Mouse (Mus musculus) neural tube, embryonic 11.5 days (tissue): ENCODE results near the gene Fsip1. TPM values are rescaled to one million over a fixed set of nuclear protein-coding genes. Genes with fewer than 3 reads are reported as not detected.
A peak's percentile ranks its signal among the peaks of the same experiment; 100 is the strongest.
"Not testable (repeated sequence)": the region's sequence is repeated elsewhere in the genome, so short reads cannot be mapped to it uniquely, and the experiment has no call there.

Experiments used
- ATAC-seq: fragments of 200-750 bp; cut with Nextera tagmentation; 2 replicates; pipeline ENCODE4 v1.8.0; 2017; ENCODE audit warnings: moderate number of reproducible peaks, mild to moderate bottlenecking, moderate TSS enrichment, moderate library complexity; ENCODE audit not compliant: insufficient read depth, low FRiP score, low TSS enrichment
- DNase-seq: peaks from one replicate; pipeline ENCODE4 v3.0.0-alpha.2; 2015; ENCODE audit warnings: low spot score
- H3K27ac ChIP-seq: fragments of 300-500 bp; sonication (generic); 2 replicates; pipeline ENCODE4 v1.5.1; 2014; ENCODE audit warnings: low read depth, mild to moderate bottlenecking, low read length
- H3K27me3 ChIP-seq: fragments of 300-500 bp; sonication (generic); 2 replicates; pipeline ENCODE4 v1.6.1; 2014; ENCODE audit warnings: mild to moderate bottlenecking, low read length, mixed read lengths; ENCODE audit not compliant: control insufficient read depth, insufficient read depth
- H3K36me3 ChIP-seq: fragments of 300-500 bp; sonication (generic); 2 replicates; pipeline ENCODE4 v1.6.1; 2014; ENCODE audit warnings: mild to moderate bottlenecking, low read length, moderate library complexity, mixed read lengths; ENCODE audit not compliant: control insufficient read depth, insufficient read depth
- H3K4me1 ChIP-seq: fragments of 300-500 bp; sonication (generic); 2 replicates; pipeline ENCODE4 v1.6.1; 2014; ENCODE audit warnings: low read length, mixed read lengths; ENCODE audit not compliant: control insufficient read depth, insufficient read depth
- H3K4me2 ChIP-seq: fragments of 300-500 bp; sonication (generic); 2 replicates; pipeline ENCODE4 v1.6.1; 2014; ENCODE audit warnings: low read depth, mild to moderate bottlenecking, moderate library complexity
- H3K4me3 ChIP-seq: fragments of 300-500 bp; sonication (generic); 2 replicates; pipeline ENCODE4 v1.5.1; 2014; ENCODE audit warnings: low read depth, low read length
- H3K9ac ChIP-seq: fragments of 300-500 bp; sonication (generic); 2 replicates; pipeline ENCODE4 v1.6.1; 2014; ENCODE audit warnings: mild to moderate bottlenecking, low read length
- H3K9me3 ChIP-seq: fragments of 300-500 bp; sonication (generic); 2 replicates; pipeline ENCODE4 v1.6.1; 2016; ENCODE audit warnings: low read length; ENCODE audit not compliant: control insufficient read depth
- WGBS: fragments of 180-500 bp; shearing (Covaris S2); extraction: QIAGEN DNeasy Blood & Tissue Kit; methylation state at CpG from one replicate; pipeline ENCODE4 v1.1.7; 2014; 5-methylcytosine and 5-hydroxymethylcytosine counted together
- polyA plus RNA-seq: library from polyadenylated mRNA; unstranded; fragments of >200 nt; fragmentation: Nextera tagmentation; extraction: Ambion mirVana; gene quantifications from 2 replicates; pipeline ENCODE4 v1.2.1, GENCODE M21; 2014

Fsip1 gene
- polyA plus RNA-seq, 1 experiment from 2014 or later, result 2.6 TPM

DNA sequence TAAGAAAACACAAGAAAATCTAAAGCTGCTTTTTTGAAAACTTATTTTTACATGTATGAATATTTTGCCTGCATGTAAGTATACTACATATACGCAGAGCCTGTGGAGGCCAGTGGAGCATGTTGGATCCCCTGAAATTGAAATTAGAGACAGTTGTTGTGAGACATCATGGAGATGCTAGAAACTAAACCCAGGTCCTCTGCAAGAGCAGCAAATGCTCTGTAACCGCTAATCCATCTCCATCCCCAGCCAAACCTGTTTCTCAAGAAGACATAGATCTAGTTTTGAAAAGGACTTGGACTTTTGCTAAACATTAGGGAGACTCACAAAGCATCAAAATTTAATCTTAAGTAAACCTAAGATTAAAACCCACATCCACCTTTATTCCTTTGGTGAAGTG is 95.8 kb downstream of the Fsip1 start:
- Histone ChIP-seq H3K9me3 (no peaks in the 10 kb centered on the region), H3K4me3 (no peak overlapping the region), H3K36me3 (no peaks in the 10 kb centered on the region), H3K4me1 (peaks cover 7% of the 10 kb centered on the region; the same call in 1 of the 2 replicates), H3K27ac (no peak overlapping the region), H3K27me3 (no peaks in the 10 kb centered on the region), H3K4me2 (no peak overlapping the region), H3K9ac (no peak overlapping the region)
- DNase-seq, result no peak
- WGBS, result 77% methylated on average over 2 of the region's 2 CpGs
- no peak for ATAC-seq

DNA sequence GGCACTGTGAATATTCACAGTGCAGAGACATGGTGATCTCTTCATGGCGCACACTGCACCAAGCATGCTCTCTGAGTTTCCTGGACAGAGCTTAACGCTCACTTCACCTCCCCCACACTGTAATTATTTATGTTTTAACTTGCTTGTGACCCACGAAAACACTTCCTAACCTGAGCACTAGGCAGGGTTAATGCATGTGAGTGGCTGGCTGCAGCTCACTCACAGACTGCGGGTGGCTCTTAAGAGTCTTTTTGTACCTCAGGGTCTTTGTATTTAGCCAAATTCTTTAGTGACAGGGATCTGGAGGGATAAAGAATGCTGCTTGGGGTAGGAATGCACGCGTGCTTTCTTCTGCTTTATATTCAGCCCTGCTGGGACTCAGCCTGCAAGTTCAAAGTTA is 96.2 kb downstream of the Fsip1 start:
- DNase-seq, result peak; percentile 43

DNA sequence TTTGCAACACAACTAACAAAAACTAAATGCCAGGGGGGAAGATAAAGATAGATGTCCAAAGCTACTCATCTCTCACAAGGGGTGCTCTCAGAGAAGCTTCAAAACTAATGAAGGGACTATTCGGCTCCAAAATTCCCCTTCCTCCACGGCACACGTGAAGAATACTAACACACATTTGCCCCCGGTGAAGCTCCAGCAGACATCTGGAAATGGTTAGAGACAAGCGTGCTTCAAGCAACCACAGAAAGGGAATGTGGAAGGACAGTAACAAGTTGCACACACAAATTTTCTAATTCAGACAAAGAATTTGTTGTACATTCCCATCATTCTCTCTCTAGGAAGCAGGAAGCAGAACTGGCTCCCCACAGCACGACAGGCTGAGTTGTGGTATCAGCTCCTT is 97.6 kb downstream of the Fsip1 start:
- H3K27me3 ChIP-seq, result no peaks in the 10 kb centered on the region
- WGBS, result 54% methylated on average over 6 of the region's 6 CpGs
- no peak for ATAC-seq
- no peaks in the 10 kb centered on the region for H3K9me3 ChIP-seq
- H3K36me3 ChIP-seq, result no peaks in the 10 kb centered on the region
- H3K27ac ChIP-seq, result no peak overlapping the region
- H3K4me3 ChIP-seq, result no peak overlapping the region
- no peak for DNase-seq
- no peak overlapping the region for H3K9ac ChIP-seq
- H3K4me1 ChIP-seq, result peaks cover 7% of the 10 kb centered on the region; the same call in 1 of the 2 replicates
- H3K4me2 ChIP-seq, result no peak overlapping the region

More for the DNA sequence above, 96.2 kb downstream of the Fsip1 start:
- Histone ChIP-seq H3K36me3 (no peaks in the 10 kb centered on the region), H3K9ac (no peak overlapping the region), H3K4me1 (peaks cover 7% of the 10 kb centered on the region; the same call in 1 of the 2 replicates), H3K4me3 (no peak overlapping the region), H3K4me2 (no peak overlapping the region), H3K27me3 (no peaks in the 10 kb centered on the region), H3K27ac (no peak overlapping the region), H3K9me3 (no peaks in the 10 kb centered on the region)
- no peak for ATAC-seq
- 10% methylated on average over 6 of the region's 6 CpGs for WGBS

DNA sequence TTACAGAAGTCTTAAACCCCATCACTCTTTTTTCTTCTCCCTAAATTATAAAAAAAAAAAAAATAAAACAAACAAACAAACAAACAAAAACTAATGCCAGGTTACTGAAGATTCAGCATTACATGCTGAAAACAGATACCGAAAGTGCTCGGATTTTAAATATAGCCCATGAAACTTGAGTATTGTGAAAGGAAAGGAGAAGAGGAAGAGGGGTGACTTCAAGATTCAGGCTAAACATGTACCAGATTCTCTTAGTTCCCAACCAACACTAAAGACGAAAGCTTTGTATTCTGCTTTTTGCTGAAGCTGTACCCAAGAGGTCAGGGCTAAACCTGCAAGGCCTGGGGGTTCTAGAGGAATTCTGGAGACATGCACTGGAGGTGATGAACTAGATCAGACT is 98.7 kb downstream of the Fsip1 start:
- ATAC-seq, result no peak

DNA sequence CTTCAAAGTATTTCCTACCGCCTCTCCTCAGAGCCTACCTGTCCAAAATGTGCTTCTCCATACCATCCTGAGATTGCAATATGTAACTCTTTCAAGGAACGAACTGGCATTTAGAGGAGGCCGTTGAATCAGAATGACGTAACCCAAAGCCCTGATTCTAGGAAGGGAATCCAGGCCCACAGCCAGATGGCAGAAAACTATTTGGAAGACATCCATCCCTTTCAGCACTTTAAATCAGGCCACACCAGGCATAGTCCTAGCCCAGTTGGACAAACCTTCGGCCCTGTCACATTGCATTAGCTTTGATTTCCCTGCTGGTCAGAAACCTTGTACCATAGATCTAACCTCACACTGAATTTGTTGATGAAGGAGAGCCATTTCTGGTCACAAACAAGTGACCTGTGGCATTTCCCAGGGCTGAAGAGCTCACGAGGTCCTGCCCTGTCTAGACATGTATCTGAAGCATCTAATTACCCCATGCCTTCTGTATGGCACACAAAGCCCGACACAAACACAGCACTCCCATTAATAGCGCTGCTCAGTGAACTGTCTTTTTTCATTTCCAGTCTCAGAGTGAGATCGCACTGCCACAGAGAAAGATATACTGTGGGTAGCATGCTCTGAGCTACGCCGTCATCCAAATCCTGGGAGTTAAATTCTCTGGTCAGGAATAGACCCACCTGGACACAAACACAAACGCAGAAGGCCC is 106.8 kb downstream of the Fsip1 start:
- H3K9ac ChIP-seq, result no peak overlapping the region
- ATAC-seq (no peak), DNase-seq (no peak)
- no peaks in the 10 kb centered on the region for H3K4me1 ChIP-seq
- WGBS, result 82% methylated on average over 12 of the region's 12 CpGs
- no peaks in the 10 kb centered on the region for H3K36me3 ChIP-seq
- H3K27me3 ChIP-seq, result no peaks in the 10 kb centered on the region
- H3K4me3 ChIP-seq, result no peak overlapping the region
- no peak overlapping the region for H3K27ac ChIP-seq
- no peaks in the 10 kb centered on the region for H3K9me3 ChIP-seq
- no peak overlapping the region for H3K4me2 ChIP-seq

More for the DNA sequence above, 98.7 kb downstream of the Fsip1 start:
- no peaks in the 10 kb centered on the region for H3K9me3 ChIP-seq
- H3K36me3 ChIP-seq, result no peaks in the 10 kb centered on the region
- peaks cover 7% of the 10 kb centered on the region; the same call in 1 of the 2 replicates for H3K4me1 ChIP-seq
- no peak for DNase-seq
- no peak overlapping the region for H3K4me3 ChIP-seq
- no peaks in the 10 kb centered on the region for H3K27me3 ChIP-seq
- H3K27ac ChIP-seq, result no peak overlapping the region
- H3K9ac ChIP-seq, result no peak overlapping the region
- 94% methylated on average over 3 of the region's 3 CpGs for WGBS
- H3K4me2 ChIP-seq, result no peak overlapping the region

DNA sequence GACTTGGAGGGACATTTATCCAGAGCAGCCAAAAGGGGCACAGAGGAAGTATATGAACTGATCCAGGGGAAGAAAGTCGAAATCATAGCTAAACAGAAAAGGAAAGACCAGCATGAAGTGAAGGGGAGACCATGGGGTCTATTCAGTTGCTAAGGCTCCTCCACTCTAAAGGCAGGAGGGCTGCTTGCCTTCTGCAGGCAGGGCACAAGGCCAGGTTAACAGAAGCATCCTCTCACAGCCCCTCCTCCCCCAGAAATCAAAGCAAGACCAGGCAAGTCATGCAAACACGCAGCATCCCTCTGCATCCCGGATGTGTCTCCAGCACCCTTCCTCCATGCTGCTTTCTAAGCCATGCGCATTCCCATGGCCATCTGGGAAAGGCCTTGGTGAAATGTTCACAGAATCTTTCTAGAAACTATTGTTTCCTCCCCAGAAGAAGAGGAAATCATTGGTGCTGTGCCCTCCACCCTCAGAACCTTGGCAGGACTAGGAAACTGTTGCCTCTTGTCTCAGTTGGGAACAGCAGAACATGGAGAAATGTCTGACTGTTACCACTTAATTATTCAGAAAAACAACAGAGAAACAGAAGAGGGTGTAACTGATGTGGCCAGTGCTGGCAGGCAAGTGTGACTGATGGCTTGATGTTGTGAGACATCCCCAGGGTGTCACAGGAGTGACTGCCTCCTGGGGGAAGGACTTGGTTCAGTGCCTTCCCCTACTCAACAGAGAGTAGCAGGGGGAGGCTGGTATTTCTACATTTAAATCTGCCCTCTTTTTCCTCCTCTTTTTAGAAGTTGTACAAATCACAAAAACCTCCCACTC is 108.2 kb downstream of the Fsip1 start:
- ATAC-seq (no peak), DNase-seq (no peak)
- Histone ChIP-seq H3K9ac (no peak overlapping the region), H3K27me3 (no peaks in the 10 kb centered on the region), H3K27ac (no peak overlapping the region), H3K36me3 (no peaks in the 10 kb centered on the region), H3K4me2 (no peak overlapping the region), H3K4me1 (no peaks in the 10 kb centered on the region), H3K9me3 (no peaks in the 10 kb centered on the region), H3K4me3 (no peak overlapping the region)
- 55% methylated on average over 4 of the region's 4 CpGs for whole genome bisulfite sequencing

DNA sequence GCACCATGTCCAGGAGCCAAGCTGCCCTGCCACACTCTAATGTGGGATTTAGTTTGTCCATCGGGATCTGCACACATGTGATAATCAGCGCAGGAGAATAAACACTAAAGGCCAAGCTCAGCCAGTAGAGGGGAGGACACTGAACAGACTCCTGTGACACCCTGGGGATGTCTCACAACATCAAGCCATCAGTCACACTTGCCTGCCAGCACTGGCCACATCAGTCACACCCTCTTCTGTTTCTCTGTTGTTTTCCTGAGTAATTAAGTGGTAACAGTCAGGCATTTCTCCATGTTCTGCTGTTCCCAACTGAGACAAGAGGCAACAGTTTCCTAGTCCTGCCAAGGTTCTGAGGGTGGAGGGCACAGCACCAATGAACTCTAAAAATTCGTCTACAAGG is 109.0 kb downstream of the Fsip1 start:
- H3K27ac ChIP-seq, H3K27me3 ChIP-seq, H3K4me3 ChIP-seq, H3K9me3 ChIP-seq, H3K9ac ChIP-seq, H3K4me1 ChIP-seq, H3K4me2 ChIP-seq, H3K36me3 ChIP-seq, DNase-seq, ATAC-seq: not testable (repeated sequence)
- WGBS, result 32% methylated on average over 3 of the region's 3 CpGs

DNA sequence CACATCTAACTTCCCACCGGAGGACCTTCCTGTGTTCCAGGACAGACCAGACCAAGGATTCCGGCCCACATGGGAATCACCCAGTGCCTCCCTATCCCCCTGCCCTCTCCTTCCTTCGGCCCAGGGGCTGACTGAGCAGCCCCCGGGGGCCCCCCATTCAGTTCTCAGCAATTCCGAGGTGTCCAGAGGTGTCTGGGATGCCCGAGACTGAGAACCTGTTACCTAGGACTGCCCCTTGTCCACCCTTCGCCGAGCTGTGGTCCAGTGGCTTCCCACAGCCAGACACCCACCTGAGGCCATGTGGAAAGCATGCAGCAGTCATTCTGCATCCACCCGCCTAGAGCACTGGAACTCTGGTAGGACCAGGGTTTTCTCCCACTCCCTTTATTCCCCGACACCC is 115.1 kb downstream of the Fsip1 start:
- H3K36me3 ChIP-seq, result no peaks in the 10 kb centered on the region
- H3K27me3 ChIP-seq, result no peaks in the 10 kb centered on the region
- no peaks in the 10 kb centered on the region for H3K9me3 ChIP-seq
- 90% methylated on average over 10 of the region's 10 CpGs for WGBS
- no peak overlapping the region for H3K4me3 ChIP-seq
- H3K4me1 ChIP-seq, result no peaks in the 10 kb centered on the region
- ATAC-seq, result no peak
- no peak overlapping the region for H3K9ac ChIP-seq
- DNase-seq, result no peak
- H3K27ac ChIP-seq, result no peak overlapping the region
- no peak overlapping the region for H3K4me2 ChIP-seq

DNA sequence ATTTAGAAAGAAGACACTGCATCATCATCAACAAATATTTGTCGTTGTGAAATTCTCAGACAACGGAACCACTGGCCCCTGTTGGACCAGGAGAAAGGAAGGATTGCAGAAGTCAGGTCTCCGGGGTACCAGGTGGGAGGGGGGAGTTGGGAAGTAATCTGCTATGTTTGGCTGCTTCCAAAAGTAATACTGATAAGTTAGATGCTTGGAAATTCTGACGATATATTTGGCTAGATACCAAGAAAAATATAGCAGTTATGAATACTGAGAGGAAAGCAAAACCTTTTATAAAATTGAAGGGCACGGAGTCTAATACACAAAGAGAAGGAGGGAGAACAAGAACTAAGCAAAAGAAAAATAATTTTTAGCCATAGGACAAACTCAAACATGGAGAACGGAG is 117.5 kb downstream of the Fsip1 start:
- Histone ChIP-seq H3K9me3 (no peaks in the 10 kb centered on the region), H3K27me3 (no peaks in the 10 kb centered on the region), H3K4me2 (no peak overlapping the region), H3K4me1 (no peaks in the 10 kb centered on the region), H3K4me3 (no peak overlapping the region), H3K27ac (no peak overlapping the region), H3K36me3 (no peaks in the 10 kb centered on the region), H3K9ac (no peak overlapping the region)
- DNase-seq (no peak), ATAC-seq (no peak)
- WGBS, result 90% methylated on average over 6 of the region's 6 CpGs
